Mouse (Mus musculus) R1 (cell line): Measurements from ENCODE around the gene Tek.
"Not testable (repeated sequence)": the region's sequence is repeated elsewhere in the genome, so short reads cannot be mapped to it uniquely, and the experiment has no call there.

Experiments used
- DNase-seq: peaks from one replicate; pipeline ENCODE4 v3.0.0-alpha.2; 2018; ENCODE audit warnings: low read depth, low spot score

The Tek gene

DNA sequence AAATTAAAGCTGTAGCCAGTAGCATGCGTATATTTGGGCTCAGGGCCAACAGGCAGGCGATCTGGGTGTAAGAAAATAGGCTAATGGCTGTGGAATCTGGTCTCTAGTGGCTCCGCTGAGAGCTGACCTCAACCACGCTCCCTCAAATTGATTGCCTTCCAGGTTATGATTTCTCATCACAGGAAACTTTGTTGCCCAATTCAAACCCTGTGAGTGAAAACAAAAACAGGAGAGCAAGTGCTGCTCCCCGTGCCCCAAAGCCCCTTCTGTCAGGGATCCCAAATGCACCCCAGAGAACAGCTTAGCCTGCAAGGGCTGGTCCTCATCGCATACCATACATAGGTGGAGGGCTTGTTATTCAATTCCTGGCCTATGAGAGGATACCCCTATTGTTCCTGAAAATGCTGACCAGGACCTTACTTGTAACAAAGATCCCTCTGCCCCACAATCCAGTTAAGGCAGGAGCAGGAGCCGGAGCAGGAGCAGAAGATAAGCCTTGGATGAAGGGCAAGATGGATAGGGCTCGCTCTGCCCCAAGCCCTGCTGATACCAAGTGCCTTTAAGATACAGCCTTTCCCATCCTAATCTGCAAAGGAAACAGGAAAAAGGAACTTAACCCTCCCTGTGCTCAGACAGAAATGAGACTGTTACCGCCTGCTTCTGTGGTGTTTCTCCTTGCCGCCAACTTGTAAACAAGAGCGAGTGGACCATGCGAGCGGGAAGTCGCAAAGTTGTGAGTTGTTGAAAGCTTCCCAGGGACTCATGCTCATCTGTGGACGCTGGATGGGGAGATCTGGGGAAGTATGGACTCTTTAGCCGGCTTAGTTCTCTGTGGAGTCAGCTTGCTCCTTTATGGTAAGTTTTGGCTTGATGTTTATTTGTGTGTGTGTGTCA, at the start of gene Tek:
Gene Tek, plus strand, starts transcription at position 452 of the 894 bp plus-strand sequence.
- peak; percentile 44 for DNase-seq

GRCm38 (mm10) chr4:94689804-94690203, 49.3 kb upstream of the Tek start:
- DNase-seq, result not testable (repeated sequence)

- no peak for DNase-seq
Observed at GRCm38 (mm10) chr4:94691078-94691477, 48.0 kb upstream of the Tek start.

GRCm38 (mm10) chr4:94692175-94692574, 46.9 kb upstream of the Tek start:
- no peak for DNase-seq

DNA sequence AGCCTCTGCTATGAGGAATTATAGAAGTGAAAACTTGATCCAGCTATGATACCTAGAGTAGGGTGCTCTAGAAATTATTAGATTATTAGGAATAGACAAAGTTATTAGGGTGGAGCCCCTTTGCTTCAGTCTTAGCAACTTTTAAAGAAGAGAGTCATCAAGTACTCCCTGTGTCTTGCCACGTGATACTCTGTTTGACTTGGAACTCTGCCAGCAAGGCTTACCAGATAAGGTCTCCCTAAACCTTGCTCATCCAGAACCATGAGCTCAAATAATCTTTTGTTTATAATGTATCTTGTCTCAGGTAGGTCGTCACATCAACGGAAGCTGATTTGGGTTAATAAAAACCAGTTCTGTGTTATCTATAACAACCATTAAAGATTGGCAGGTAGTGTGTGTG, 42.7 kb upstream of the Tek start:
- no peak for DNase-seq

GRCm38 (mm10) chr4:94711002-94711401, 28.1 kb upstream of the Tek start:
- DNase-seq, result no peak

DNA sequence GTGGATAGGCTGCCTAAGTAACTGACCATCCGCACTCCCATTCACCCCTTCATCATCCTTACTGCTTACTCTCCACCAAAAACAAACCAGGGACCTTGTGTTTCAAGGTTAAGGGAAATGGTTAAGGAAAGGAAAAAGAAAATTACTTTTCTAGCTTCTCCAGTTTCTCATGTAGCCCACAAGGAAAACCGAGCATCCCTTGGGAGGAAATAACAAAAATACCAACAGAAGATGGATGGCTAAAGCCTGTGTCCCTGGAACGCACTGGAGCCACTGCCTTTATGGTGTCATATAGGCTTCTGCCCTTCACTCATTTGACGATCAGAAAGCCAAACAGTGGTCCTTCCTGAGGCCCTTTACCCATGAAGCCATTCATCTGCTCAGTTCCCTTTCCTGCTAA, 27.7 kb upstream of the Tek start:
- DNase-seq, result no peak

GRCm38 (mm10) chr4:94713741-94714140, 25.3 kb upstream of the Tek start:
- DNase-seq, result no peak

DNA sequence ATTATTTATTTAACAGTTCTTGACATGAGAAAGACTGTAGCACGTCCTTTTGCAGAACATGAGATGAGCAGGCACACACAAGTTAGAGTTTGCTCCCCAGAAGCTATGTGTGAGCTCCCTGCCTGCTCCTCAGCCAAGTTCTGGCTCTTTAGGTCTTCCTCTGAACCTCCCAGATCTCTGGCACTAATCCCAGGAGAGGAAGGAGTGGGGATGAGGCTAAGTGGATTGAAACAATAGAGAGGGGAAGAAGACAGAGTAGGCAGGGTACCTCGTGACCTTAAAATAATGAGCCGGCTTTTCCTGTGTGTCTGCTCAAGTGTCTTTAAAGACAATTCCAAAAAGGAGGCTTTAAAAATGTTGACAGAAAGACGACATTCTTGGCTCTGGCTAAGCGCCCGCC, 23.9 kb upstream of the Tek start:
- no peak for DNase-seq

DNA sequence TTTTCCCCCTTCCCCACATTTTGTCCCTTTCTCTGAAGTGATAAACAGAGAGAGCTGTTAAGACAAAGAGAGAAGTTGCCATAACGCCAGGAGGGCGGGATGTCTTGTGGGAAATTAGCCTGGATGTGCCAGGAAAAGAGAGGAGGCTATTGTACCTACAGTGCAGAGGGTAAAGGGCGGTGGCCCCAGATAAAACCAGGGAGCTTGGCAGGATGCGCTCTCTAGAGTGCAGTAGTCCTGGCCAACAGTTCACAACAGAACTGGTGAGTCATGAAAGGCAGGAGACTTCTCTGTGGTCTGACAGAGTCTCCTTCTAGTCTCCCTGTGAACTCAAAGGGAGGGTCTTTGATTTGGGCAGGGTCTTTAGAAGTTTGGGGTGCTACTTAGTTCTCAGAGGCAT, 13.3 kb upstream of the Tek start:
- DNase-seq, result no peak

DNA sequence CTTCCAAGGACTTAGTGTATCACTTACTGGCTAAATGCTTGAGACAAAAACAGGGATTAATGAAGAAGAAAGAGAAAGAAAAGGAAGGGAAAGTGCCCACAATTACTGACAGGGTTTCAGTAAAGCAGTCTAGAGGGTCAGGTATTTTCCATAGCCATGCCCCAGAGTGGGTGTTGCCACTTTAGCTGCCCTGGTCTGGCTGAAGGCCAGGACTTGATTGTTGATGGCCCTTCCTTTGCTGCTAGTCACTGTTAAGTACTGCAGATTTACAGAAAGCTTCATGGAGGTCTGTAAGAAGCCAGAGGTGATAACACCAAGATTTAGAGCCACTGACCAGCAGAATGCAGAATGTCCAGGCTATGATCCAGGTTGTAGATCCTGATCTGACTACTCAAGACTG, 6.4 kb upstream of the Tek start:
- no peak for DNase-seq

DNA sequence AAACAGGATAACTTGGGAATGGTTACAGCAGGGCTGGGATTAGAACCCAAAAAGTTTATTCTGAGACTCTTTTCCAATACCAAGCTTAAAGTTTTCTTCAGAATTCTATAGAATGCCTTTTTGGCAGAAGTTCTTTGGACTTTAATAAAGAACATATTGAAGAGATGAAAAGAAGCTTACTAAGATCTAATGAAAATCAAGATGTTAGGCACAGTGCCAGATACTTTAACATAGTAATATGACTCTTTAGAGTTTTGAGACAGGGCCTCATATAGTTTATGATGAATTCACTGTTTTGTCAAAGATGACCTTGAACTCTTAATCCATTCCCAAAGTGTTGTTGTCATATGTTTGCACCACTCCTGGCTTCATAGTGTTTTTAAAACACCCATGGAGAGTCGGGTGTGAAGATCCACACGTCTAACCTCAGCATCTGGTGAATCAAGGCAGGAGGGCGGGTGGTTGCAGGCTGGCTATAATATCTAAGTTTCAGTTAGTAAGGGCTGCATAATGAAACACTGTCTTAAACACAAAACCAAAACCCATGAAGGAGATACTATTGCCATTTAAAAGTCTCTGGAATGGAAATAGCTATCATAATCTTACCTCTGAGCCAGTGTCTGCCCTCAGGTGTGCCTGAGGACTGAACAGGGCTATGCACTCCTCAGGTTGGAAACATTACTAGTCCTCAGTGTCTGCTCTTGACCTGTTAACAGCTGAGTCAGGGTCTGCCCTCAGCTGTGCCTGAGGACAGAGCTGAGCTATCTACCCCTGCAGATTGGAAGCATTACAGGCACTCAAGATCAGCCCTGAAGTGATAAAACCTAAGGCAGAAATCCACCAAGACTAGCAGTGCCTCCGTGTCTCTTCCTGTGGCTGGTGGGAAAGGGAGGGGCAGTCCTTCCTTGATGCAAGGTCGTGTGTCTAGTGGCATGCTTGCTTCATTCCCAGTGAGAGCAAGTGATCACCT, 1.5 kb upstream of the Tek start:
- DNase-seq, result no peak

DNA sequence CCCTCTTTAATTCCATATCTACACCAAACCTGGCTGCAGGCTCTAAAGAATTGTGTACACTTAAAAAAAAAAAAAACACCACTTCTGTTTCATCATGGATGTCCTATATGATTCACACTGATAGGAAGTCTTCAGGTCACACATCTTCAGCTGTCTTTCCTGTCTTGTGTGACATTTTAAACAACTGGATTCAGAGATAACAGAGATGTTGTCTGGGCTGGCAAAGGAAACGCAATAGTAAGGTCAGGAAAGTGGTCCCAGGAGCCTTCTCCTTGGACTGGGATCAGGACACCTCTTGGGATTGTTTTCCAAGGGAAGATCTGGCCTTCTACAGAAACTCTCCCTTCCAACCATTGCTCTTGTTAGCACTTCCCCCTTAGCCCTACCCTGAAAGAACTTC, 2.7 kb downstream of the Tek start:
- no peak for DNase-seq

DNA sequence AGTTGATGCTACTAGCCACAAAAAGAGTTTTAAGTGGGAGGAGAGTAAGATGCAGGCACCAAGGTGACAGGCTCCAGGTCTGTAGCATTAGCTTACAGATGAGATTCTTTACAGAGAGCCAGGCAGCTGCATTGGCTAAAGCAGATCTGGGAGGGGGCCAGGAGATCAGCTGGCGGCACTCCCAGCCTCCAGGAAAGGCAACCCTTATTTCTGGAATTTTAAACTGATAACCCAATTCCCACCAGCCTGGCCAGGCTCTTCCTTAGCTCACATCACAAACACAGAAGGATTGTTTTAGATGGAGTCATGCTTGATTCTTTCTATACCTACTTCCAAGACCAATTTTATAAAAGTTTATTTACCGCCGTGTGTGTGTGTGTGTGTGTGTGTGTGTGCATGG, 6.7 kb downstream of the Tek start:
- no peak for DNase-seq

GRCm38 (mm10) chr4:94746387-94746811, 7.3 kb downstream of the Tek start:
- DNase-seq, result peak; percentile 41

GRCm38 (mm10) chr4:94747338-94747737, 8.2 kb downstream of the Tek start:
- no peak for DNase-seq

- peak; percentile 55 for DNase-seq
Observed at GRCm38 (mm10) chr4:94752512-94752911, 13.4 kb downstream of the Tek start.

- DNase-seq, result no peak
Observed at GRCm38 (mm10) chr4:94765217-94765616, 26.1 kb downstream of the Tek start.

- DNase-seq, result no peak
Observed at GRCm38 (mm10) chr4:94766176-94766575, 27.1 kb downstream of the Tek start.

DNA sequence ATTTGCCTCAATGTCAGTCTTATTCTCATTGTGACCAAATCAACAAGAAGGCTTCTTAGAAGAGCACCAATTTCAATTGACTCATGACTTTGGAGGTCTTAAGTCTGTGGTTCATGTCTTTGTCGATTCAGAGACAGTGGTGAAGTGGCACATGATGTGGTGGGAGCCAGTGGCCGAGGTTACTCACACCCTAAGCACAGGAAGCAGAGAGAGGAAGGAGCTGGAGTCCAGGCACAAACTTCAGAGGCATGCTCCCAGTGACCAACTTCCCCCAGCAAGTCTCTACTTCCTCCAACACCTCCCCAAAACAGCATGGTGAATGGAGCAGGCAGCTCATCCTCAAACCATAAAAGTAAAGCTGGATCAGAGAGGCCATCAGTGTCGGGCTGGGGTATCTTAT, 29.5 kb downstream of the Tek start:
- no peak for DNase-seq

DNA sequence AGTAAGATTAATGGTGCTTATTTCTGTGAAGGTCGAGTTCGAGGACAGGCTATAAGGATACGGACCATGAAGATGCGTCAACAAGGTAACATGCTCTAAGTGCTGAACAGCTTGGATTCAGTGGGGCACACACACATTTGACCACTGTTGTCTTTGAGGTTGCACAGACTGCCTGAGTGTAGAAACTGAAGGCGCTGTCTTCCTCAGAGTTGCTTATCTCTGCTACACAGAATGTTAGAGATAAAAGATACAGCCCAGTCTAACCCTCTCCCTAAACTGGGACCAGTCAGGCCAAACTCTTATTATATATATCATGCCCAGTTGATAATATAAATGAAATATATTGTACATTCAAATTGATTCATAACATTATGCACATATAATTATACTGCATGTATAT, 42.0 kb downstream of the Tek start:
- no peak for DNase-seq

GRCm38 (mm10) chr4:94785921-94786320, 46.8 kb downstream of the Tek start:
- DNase-seq, result peak; percentile 19
